Mouse (Mus musculus): ENCODE data around the gene Fbxo40.

GRCm38 (mm10) chr16:36999366-36999972 is 9.2 kb upstream of the Fbxo40 start:
- TF ChIP-seq POLR2A (IDR thresholded peaks at IDR 0.05; ENCODE audit: insufficient read length, low read depth), result no peak
- no peak for TF ChIP-seq TCF12 (IDR thresholded peaks at IDR 0.05; ENCODE audit: insufficient read depth, poor library complexity, severe bottlenecking)
- TF ChIP-seq E2F4 (IDR thresholded peaks at IDR 0.05; ENCODE audit: insufficient read depth), result no peak
- no peak for TF ChIP-seq MYOD1 (IDR thresholded peaks at IDR 0.05; ENCODE audit: control insufficient read depth in 1 of 3, insufficient read length in 2 of 3, low read depth in 2 of 3)
- TF ChIP-seq MYOG (IDR thresholded peaks at IDR 0.05; ENCODE audit: control insufficient read depth in 1 of 3, insufficient read depth in 1 of 3, insufficient read length in 2 of 3, low read depth in 2 of 3), result no peak
- TF ChIP-seq MAX (IDR thresholded peaks at IDR 0.05; ENCODE audit: low read depth), result no peak
